Mouse (Mus musculus): Measurements from ENCODE around the gene Ring1. TPM values are rescaled to one million over a fixed set of nuclear protein-coding genes. Genes with fewer than 3 reads are reported as not detected.
A peak's percentile ranks its signal among the peaks of the same experiment; 100 is the strongest.

Gene Ring1
- 10 to 100 TPM; 25.3 to 30.8 TPM for total RNA-seq (2021)
- long read RNA-seq, experiment 1, transcript Ring1-201 (7 exons, 2,034 nt), result major isoform, 38 of 63 reads
- long read RNA-seq, experiment 1, partial matches to known transcripts, result 12 of 63 reads
- long read RNA-seq, experiment 1, other reads (novel, unspliced or antisense), result 12 of 63 reads
- long read RNA-seq, experiment 2, transcript Ring1-201 (7 exons, 2,034 nt), result major isoform, 19 of 53 reads
- long read RNA-seq, experiment 2, partial matches to known transcripts, result 17 of 53 reads
- long read RNA-seq, experiment 2, other reads (novel, unspliced or antisense), result 17 of 53 reads

- intact Hi-C loops (cut with DNase I), result loop anchor here (5.0 kb wide), 1 partner anchor 67 kb away; the partner anchor contains the start of genes Rps18 and Vps52
- peak; percentile 83 to 88 for DNase-seq (ENCODE audit: low spot score in 2 of 2)
These were observed at the start of gene Ring1 for GRCm38 (mm10) chr17:34024317-34024821. Gene Ring1, minus strand, starts transcription at chr17:34024680.

GRCm38 (mm10) chr17:34072091-34072490, 47.6 kb upstream of the Ring1 start:
- DNase-seq (ENCODE audit: low spot score in 2 of 2), result no peak
- intact Hi-C loops (cut with DNase I), result no loop called here

- intact Hi-C loops (cut with DNase I), result no loop called here
- no peak for DNase-seq (ENCODE audit: low spot score in 2 of 2)
These were observed 44.4 kb upstream of the Ring1 start for GRCm38 (mm10) chr17:34068864-34069263.

GRCm38 (mm10) chr17:34057224-34057623, 32.7 kb upstream of the Ring1 start:
- DNase-seq (ENCODE audit: low spot score in 2 of 2), result no peak
- intact Hi-C loops (cut with DNase I), result no loop called here

- intact Hi-C loops (cut with DNase I), result no loop called here
- no peak for DNase-seq (ENCODE audit: low spot score in 2 of 2)
These were observed 23.0 kb upstream of the Ring1 start for GRCm38 (mm10) chr17:34047404-34048050.

GRCm38 (mm10) chr17:34045941-34046340, 21.5 kb upstream of the Ring1 start:
- no peak for DNase-seq (ENCODE audit: low spot score in 2 of 2)
- intact Hi-C loops (cut with DNase I), result no loop called here

GRCm38 (mm10) chr17:34039562-34040450, 15.3 kb upstream of the Ring1 start:
- DNase-seq (ENCODE audit: low spot score in 2 of 2), result no peak
- intact Hi-C loops (cut with DNase I), result loop anchor here (5.0 to 10.0 kb wide), 2 partner anchors 77 to 565 kb away; partner anchors contain the start of genes Agpat1, H2-DMa and Rnf5

- intact Hi-C loops (cut with DNase I), result loop anchor here (5.0 to 10.0 kb wide), 2 partner anchors 78 to 566 kb away; partner anchors contain the start of genes Agpat1, H2-DMa and Rnf5
- peak in 1 of 2 experiments; percentile 18 for DNase-seq (ENCODE audit: low spot score in 2 of 2)
These were observed 14.5 kb upstream of the Ring1 start, which contains the start of gene Col11a2 for GRCm38 (mm10) chr17:34038878-34039561. Gene Col11a2, plus strand, starts transcription at chr17:34039437.

- intact Hi-C loops (cut with DNase I), result loop anchor here (5.0 to 10.0 kb wide), 2 partner anchors 79 to 566 kb away; partner anchors contain the start of genes Agpat1, H2-DMa and Rnf5
- DNase-seq (ENCODE audit: low spot score in 2 of 2), result peak in 1 of 2 experiments; percentile 66
These were observed 14.0 kb upstream of the Ring1 start for GRCm38 (mm10) chr17:34038440-34038839.

- DNase-seq (ENCODE audit: low spot score in 2 of 2), result no peak
- intact Hi-C loops (cut with DNase I), result loop anchor here (5.0 to 10.0 kb wide), 2 partner anchors 80 to 568 kb away; partner anchors contain the start of genes Agpat1, H2-DMa and Rnf5
These were observed 12.8 kb upstream of the Ring1 start for GRCm38 (mm10) chr17:34037241-34037640.

- DNase-seq (ENCODE audit: low spot score in 2 of 2), result no peak
These were observed 12.2 kb upstream of the Ring1 start for GRCm38 (mm10) chr17:34036647-34037046.

GRCm38 (mm10) chr17:34035517-34035916, 11.0 kb upstream of the Ring1 start:
- intact Hi-C loops (cut with DNase I), result loop anchor here (5.0 to 10.0 kb wide), 2 partner anchors 82 to 569 kb away; partner anchors contain the start of genes Agpat1, H2-DMa and Rnf5
- DNase-seq (ENCODE audit: low spot score in 2 of 2), result no peak

More at GRCm38 (mm10) chr17:34036647-34037046, 12.2 kb upstream of the Ring1 start:
- intact Hi-C loops (cut with DNase I), result loop anchor here (5.0 to 10.0 kb wide), 2 partner anchors 81 to 568 kb away; partner anchors contain the start of genes Agpat1, H2-DMa and Rnf5

GRCm38 (mm10) chr17:34034064-34034463, 9.6 kb upstream of the Ring1 start:
- intact Hi-C loops (cut with DNase I), result loop anchor here (10.0 kb wide), 1 partner anchor 571 kb away; the partner anchor contains the start of genes Agpat1 and Rnf5
- DNase-seq (ENCODE audit: low spot score in 2 of 2), result peak; percentile 73 to 78

GRCm38 (mm10) chr17:34033441-34033840, 9.0 kb upstream of the Ring1 start:
- intact Hi-C loops (cut with DNase I), result loop anchor here (10.0 kb wide), 1 partner anchor 571 kb away; the partner anchor contains the start of genes Agpat1 and Rnf5
- DNase-seq (ENCODE audit: low spot score in 2 of 2), result no peak

- no peak for DNase-seq (ENCODE audit: low spot score in 2 of 2)
- intact Hi-C loops (cut with DNase I), result loop anchor here (10.0 kb wide), 1 partner anchor 572 kb away; the partner anchor contains the start of genes Agpat1 and Rnf5
These were observed 8.3 kb upstream of the Ring1 start for GRCm38 (mm10) chr17:34032806-34033205.

GRCm38 (mm10) chr17:34032174-34032632, 7.7 kb upstream of the Ring1 start:
- DNase-seq (ENCODE audit: low spot score in 2 of 2), result peak in 1 of 2 experiments; percentile 53
- intact Hi-C loops (cut with DNase I), result loop anchor here (10.0 kb wide), 1 partner anchor 573 kb away; the partner anchor contains the start of genes Agpat1 and Rnf5

- intact Hi-C loops (cut with DNase I), result loop anchor here (10.0 kb wide), 1 partner anchor 573 kb away; the partner anchor contains the start of genes Agpat1 and Rnf5
- peak; percentile 98 to 99 for DNase-seq (ENCODE audit: low spot score in 2 of 2)
These were observed 7.1 kb upstream of the Ring1 start, which contains the start of the genes Slc39a7 and Rxrb for GRCm38 (mm10) chr17:34031465-34032173. Gene Slc39a7, minus strand, starts transcription at chr17:34031682. Gene Rxrb, plus strand, starts transcription at chr17:34031812.
